Mouse (Mus musculus) lung, embryonic 15.5 days (tissue): ENCODE data around the gene Tent5a. TPM values are rescaled to one million over a fixed set of nuclear protein-coding genes. Genes with fewer than 3 reads are reported as not detected.

Experiments used
- ATAC-seq: fragments of 200-750 bp; cut with Nextera tagmentation; 2 replicates; pipeline ENCODE4 v1.8.0; 2017; ENCODE audit warnings: moderate number of reproducible peaks, borderline replicate concordance; ENCODE audit not compliant: low FRiP score, low TSS enrichment; ENCODE audit errors: extremely low read depth
- H3K27ac ChIP-seq: fragments of 300-500 bp; sonication (generic); 2 replicates; pipeline ENCODE4 v1.5.1; 2015; ENCODE audit warnings: moderate library complexity, mild to moderate bottlenecking, inconsistent platforms
- H3K27me3 ChIP-seq: fragments of 300-500 bp; sonication (generic); 2 replicates; pipeline ENCODE4 v1.6.1; 2015; ENCODE audit warnings: inconsistent platforms
- H3K36me3 ChIP-seq: fragments of 300-500 bp; sonication (generic); 2 replicates; pipeline ENCODE4 v1.6.1; 2015; ENCODE audit warnings: inconsistent platforms
- H3K4me1 ChIP-seq: fragments of 300-500 bp; sonication (generic); 2 replicates; pipeline ENCODE4 v1.6.1; 2015; ENCODE audit warnings: inconsistent platforms
- H3K4me2 ChIP-seq: fragments of 300-500 bp; sonication (generic); 2 replicates; pipeline ENCODE4 v1.6.1; 2015; ENCODE audit warnings: inconsistent platforms, mild to moderate bottlenecking, moderate library complexity
- H3K4me3 ChIP-seq: fragments of 300-500 bp; sonication (generic); 2 replicates; pipeline ENCODE4 v1.5.1; 2015; ENCODE audit warnings: mild to moderate bottlenecking, inconsistent platforms
- H3K9ac ChIP-seq: fragments of 300-500 bp; sonication (generic); 2 replicates; pipeline ENCODE4 v1.6.1; 2015; ENCODE audit warnings: inconsistent platforms
- H3K9me3 ChIP-seq: fragments of 300-500 bp; sonication (generic); 2 replicates; pipeline ENCODE4 v1.6.1; 2016; ENCODE audit warnings: inconsistent platforms
- WGBS: fragments of 180-500 bp; shearing (Covaris S2); methylation state at CpG from one replicate; pipeline ENCODE4 v1.1.7; 2015; 5-methylcytosine and 5-hydroxymethylcytosine counted together
- polyA plus RNA-seq: library from polyadenylated mRNA; unstranded; fragments of >200 nt; fragmentation: Nextera tagmentation; extraction: Ambion mirVana; gene quantifications from 2 replicates; pipeline ENCODE4 v1.2.1, GENCODE M21; 2015

Gene Tent5a
- polyA plus RNA-seq, 1 experiment from 2014 or later = 9.1 TPM

DNA sequence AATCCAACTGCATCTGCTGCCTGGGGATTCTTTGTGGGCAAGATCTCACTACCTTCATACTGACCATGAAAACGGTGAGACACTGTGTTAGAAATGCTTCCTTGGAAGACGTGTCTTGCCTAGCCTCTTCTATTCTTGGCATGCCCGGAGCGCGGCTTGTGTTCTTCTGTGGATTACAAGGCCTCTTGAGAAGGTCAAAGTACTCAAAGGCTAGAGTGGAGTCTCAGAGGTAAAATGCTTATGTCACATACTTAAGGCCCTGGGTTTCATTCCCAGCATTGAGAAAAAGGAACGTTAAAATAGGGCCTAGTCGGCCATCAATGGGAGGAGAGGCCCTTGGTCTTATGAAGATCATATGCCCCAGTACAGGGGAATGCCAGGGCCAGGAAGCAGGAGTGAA, 8.9 kb upstream of the Tent5a start:
- H3K27me3 ChIP-seq = no peaks in the 10 kb centered on the region
- WGBS = 66% methylated on average over 7 of the region's 7 CpGs
- no peak overlapping the region for H3K4me2 ChIP-seq
- no peaks in the 10 kb centered on the region for H3K9me3 ChIP-seq
- H3K27ac ChIP-seq = no peak overlapping the region
- H3K4me3 ChIP-seq = no peak overlapping the region
- ATAC-seq = no peak
- H3K36me3 ChIP-seq = no peaks in the 10 kb centered on the region
- H3K4me1 ChIP-seq = no peaks in the 10 kb centered on the region
- no peak overlapping the region for H3K9ac ChIP-seq

DNA sequence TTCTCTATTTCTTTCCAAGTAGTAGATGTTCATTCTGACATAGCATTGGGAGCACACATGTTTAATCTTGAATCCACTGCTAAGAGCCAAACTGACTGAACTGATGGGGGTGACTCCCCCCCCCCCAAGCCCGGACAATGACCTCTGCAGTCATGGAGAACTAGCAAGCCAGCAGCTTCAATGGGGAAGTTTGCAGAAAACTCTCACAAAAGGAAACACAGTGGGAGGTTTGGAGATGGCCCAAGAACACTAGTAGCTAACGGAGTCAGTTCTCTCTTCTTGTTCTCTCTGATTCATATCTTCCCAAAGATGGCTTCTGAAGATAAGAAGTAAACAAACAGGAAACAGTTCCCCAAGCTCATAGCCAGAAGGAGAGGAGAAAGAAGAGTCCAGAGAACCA, 4.4 kb upstream of the Tent5a start:
- Histone ChIP-seq H3K9me3 (no peaks in the 10 kb centered on the region), H3K9ac (no peak overlapping the region), H3K4me1 (0 out of 2 replicates have a peak, but pooled peaks cover 3% of the 10 kb centered on the region), H3K4me3 (no peak overlapping the region), H3K4me2 (no peak overlapping the region), H3K27me3 (no peaks in the 10 kb centered on the region), H3K36me3 (no peaks in the 10 kb centered on the region), H3K27ac (no peak overlapping the region)
- 51% methylated on average over 2 of the region's 2 CpGs for WGBS
- ATAC-seq = no peak

DNA sequence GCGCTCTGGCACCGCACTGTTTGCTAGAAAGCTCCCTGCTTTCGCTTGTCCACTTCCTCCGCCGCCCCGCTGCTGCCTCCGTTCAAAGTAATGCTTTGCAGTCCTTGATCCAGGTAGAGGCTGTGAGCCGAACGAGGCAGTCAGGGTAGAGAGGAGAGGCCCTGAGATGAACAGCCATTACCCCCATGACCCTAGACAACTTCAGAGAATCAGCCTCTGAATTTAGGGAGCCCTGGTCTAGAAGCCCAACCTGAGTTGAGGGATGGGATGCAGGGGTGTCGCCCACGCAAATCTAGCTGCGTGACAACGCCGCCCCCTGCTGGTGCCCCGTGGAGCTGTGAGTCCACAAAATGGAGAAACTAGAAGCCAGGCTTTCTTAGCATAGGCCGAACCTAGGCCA, 1.1 kb upstream of the Tent5a start:
- peak; percentile 49; the same call in 1 of the 2 replicates for ATAC-seq
- Histone ChIP-seq H3K9ac (peak overlapping the region; percentile 53), H3K36me3 (no peaks in the 10 kb centered on the region), H3K27me3 (peaks cover 6% of the 10 kb centered on the region; the same call in 1 of the 2 replicates), H3K4me3 (peak overlapping the region; percentile 67), H3K27ac (peak overlapping the region; percentile 69), H3K9me3 (no peaks in the 10 kb centered on the region), H3K4me2 (peak overlapping the region; percentile 92), H3K4me1 (peaks cover 7% of the 10 kb centered on the region; the same call in 1 of the 2 replicates)
- 1% methylated on average over 16 of the region's 16 CpGs for WGBS

DNA sequence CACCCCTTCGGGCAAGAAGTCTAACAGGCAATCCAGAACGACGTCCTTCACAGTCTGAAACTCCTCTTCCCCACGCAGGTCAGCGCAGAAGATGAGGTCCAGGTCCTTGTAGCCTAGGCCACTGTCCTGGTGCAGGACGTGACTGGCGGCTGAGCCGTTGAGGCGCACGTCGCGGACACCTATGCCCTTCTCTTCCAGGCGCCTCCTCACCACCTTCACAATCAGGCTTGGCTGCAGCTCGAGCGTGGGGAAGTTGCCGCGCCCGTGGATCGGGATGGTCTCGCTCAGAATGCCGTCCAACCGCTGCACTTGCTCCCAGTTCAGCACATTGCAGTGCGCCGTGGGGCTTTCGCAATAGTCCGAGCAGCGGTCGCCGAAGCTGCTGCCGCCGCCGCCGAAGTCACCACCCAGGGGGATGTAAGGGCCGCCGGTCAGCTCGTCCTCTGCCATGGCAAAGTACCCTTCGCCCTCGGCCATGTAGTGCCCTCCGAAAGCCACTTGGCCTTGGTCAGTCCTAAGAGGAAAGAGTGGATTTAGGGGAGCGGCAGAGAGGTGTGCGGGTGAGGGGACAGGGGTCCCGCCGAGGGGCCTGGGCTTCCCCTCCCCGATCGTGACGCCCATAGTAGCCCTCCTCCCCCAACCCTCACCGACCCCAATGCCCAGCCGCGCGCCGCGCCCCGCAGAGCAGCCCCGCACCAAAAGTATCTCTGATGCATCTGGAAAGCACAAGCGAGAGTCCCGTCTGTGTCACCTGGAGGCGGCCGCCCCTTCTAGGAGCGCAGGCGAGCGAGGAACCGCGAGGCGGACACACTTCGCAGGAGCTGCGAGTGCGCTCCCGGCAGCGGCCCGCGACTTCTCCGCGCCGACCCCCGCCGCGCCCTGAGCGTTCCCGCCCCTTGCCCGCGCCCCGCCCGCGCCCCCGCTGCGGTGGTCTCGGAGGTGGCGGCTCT, 581 bp downstream of the Tent5a start:
- under 1% methylated on average over 88 of the region's 88 CpGs for WGBS
- H3K9me3 ChIP-seq = no peaks in the 10 kb centered on the region
- H3K27me3 ChIP-seq = peaks cover 6% of the 10 kb centered on the region; the same call in 1 of the 2 replicates
- peak overlapping the region; percentile 92 for H3K4me2 ChIP-seq
- H3K4me1 ChIP-seq = peaks cover 7% of the 10 kb centered on the region; the same call in 1 of the 2 replicates
- ATAC-seq = peak; percentile 62
- H3K27ac ChIP-seq = peak overlapping the region; percentile 69
- H3K9ac ChIP-seq = peak overlapping the region; percentile 53
- no peaks in the 10 kb centered on the region for H3K36me3 ChIP-seq
- peak overlapping the region; percentile 67 for H3K4me3 ChIP-seq

DNA sequence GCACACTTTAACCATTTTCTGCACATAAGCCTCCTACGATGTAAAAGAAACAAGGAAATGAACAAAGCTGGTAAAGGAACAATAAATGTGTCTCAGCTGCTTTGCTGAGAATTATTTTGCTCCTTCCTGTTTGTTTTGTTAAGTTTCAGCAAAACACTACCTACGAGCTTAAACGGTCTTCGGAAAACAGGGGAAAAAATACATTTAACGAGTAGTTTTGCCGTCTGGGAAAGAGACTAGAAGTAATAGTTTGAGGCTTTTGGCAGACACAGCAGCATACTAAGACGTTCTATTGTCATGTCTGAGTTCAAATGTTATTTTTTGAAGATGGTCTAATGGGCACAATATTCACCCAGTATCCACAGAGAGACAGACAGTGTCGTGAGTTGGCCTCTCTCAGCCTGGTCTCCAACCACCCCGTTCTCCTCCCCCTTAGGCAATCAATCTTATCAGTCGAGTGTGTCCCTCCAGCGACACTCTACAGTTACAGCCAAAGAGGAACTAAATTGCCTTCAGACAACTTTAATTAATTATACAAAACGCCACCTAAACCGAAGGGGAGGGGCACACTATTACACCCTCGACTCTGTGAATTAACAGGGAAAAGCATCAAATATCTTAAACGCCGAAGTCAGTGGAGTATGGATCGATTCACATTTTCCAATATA, 1.8 kb downstream of the Tent5a start:
- Histone ChIP-seq H3K9me3 (no peaks in the 10 kb centered on the region), H3K4me3 (peak overlapping the region; percentile 67), H3K27me3 (peaks cover 6% of the 10 kb centered on the region; the same call in 1 of the 2 replicates), H3K4me1 (peaks cover 10% of the 10 kb centered on the region; the same call in 1 of the 2 replicates), H3K27ac (no peak overlapping the region), H3K36me3 (no peaks in the 10 kb centered on the region), H3K4me2 (peak overlapping the region; percentile 92), H3K9ac (peak overlapping the region; percentile 53; the same call in 1 of the 2 replicates)
- no peak for ATAC-seq
- WGBS = 21% methylated on average over 17 of the region's 17 CpGs

DNA sequence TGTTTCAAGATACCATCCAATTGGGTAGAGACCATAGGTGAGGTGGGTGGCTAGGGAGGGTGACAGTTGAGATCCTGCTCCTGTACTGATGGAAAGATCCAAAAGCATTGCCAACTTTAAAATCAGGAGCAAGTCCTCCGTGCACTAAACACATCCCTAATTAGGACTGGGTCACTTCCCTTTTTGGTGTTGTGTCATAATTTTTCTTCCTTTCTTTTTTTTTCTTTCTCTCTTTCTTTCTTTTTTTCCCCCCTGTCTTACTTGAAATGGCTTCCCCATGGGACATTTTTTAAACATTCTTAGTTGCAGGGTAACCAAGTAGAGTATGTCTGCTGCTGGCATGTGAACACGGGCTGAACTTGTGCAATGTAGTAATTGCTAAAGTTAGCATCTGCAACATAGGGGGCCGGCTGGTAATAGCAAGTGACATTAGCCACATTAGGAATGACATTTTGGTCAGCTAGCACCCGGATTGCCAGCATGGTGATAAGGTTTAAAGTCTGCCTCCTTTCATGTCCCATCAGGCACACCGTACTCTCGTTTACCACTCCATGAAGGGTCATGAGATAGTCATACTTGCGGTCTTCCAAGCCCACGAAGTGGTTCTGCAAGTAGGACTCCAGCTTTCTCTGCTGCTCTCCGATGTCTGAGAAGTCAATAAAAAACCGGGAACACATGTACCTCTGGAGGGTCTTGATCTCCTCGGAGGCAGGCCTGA, 2.8 kb downstream of the Tent5a start:
- Histone ChIP-seq H3K4me1 (peaks cover 12% of the 10 kb centered on the region; the same call in 1 of the 2 replicates), H3K9me3 (no peaks in the 10 kb centered on the region), H3K9ac (no peak overlapping the region), H3K27ac (no peak overlapping the region), H3K36me3 (no peaks in the 10 kb centered on the region), H3K4me3 (peak overlapping the region; percentile 67), H3K4me2 (peak overlapping the region; percentile 92), H3K27me3 (peaks cover 6% of the 10 kb centered on the region; the same call in 1 of the 2 replicates)
- WGBS = 49% methylated on average over 11 of the region's 11 CpGs
- no peak for ATAC-seq

DNA sequence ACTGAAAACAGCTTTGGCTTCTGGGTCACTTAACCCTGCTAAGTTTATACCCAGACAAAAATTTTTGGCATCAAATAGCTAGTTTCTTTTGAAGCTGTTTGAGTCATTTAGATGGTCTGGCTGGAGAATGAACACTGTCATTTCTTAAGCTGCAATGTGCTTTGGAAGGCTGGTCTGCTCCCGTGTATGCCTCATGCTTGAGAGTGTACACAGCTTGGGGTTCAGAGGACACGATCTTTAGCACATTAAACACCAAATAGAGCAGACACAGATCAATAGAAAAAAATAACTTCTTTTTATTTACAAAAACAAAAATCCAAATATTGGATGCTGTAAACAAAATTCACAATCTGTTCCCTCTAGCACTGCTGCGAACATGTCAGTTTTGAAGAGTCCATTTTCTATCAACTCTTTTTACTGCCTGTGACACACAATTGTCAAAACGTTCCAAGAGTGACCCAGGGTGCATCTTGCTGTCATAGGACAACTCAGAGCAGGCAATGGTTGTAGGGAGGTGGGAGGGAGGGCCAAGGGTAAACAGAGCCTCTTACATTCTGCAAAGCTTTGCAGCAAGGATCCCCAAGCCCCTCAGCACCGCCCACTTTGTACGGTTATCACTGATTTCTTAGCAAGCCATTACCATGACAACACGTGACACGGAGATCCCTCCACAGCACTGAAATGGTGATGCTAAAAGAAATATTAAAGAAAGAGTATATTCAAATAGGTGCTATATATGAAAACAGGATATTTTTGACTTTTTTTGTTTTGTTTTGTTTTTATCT, 6.8 kb downstream of the Tent5a start:
- Histone ChIP-seq H3K4me2 (no peak overlapping the region), H3K4me3 (no peak overlapping the region), H3K27me3 (0 out of 2 replicates have a peak, but pooled peaks cover under 1% of the 10 kb centered on the region), H3K36me3 (no peaks in the 10 kb centered on the region), H3K27ac (no peak overlapping the region), H3K4me1 (peaks cover 5% of the 10 kb centered on the region; the same call in 1 of the 2 replicates), H3K9me3 (no peaks in the 10 kb centered on the region), H3K9ac (no peak overlapping the region)
- WGBS = 47% methylated on average over 8 of the region's 8 CpGs
- no peak for ATAC-seq

DNA sequence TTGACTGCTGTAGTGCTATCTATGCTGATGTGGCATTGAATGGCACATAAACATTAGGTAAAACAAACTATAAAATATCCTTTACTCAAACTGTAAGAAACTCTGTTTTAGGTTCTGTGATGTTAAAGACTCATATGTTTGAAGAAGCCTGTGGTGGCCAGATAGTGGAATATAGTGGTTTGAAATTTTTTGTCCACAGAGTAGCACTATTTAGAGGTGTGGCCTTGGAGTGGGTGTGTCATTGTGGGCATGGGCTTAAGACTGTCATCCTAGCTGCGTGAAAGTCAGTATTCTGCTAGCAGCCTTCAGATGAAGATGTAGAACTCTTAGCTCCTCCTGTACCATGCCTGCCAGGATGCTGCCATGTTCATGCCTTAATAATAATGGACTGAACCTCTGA, 11.0 kb downstream of the Tent5a start:
- no peak overlapping the region for H3K4me3 ChIP-seq
- no peak overlapping the region for H3K4me2 ChIP-seq
- no peaks in the 10 kb centered on the region for H3K36me3 ChIP-seq
- no peak overlapping the region for H3K27ac ChIP-seq
- H3K9me3 ChIP-seq = no peaks in the 10 kb centered on the region
- no peaks in the 10 kb centered on the region for H3K27me3 ChIP-seq
- WGBS = 45% methylated on average over 1 of the region's 1 CpGs
- H3K9ac ChIP-seq = no peak overlapping the region
- H3K4me1 ChIP-seq = peaks cover 5% of the 10 kb centered on the region; the same call in 1 of the 2 replicates
- no peak for ATAC-seq

DNA sequence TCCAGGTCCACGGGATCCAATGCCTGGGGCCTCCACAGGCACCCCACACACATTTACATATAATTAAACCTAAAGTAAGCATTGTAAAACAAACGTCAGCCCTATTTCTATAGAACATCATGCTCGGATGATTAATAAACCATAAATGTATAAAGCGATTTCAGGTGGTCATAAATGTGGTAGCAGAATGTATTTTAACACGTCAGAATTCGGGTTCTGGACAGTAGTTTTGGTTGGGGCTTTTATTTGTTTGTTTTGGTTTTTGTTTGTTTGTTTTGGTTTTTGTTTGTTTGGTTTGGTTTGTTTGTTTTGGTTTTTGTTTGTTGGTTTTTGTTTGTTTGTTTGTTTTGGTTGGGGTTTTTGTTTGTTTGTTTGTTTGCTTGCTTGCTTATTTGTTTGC, 14.7 kb downstream of the Tent5a start, which contains the start of gene Gm11114:
TSS of gene Gm11114 (plus strand) at position 301 of the 400 bp plus-strand sequence.
- Histone ChIP-seq H3K27ac (no peak within 1 kb of the TSS), H3K36me3 (no peaks in the 10 kb centered on the region), H3K4me2 (no peak within 1 kb of the TSS), H3K9ac (no peak within 1 kb of the TSS), H3K4me1 (no peaks in the 10 kb centered on the region), H3K9me3 (no peaks in the 10 kb centered on the region), H3K27me3 (no peaks in the 10 kb centered on the region), H3K4me3 (no peak within 1 kb of the TSS)
- 85% methylated on average over 6 of the region's 6 CpGs for WGBS
- ATAC-seq = no peak

DNA sequence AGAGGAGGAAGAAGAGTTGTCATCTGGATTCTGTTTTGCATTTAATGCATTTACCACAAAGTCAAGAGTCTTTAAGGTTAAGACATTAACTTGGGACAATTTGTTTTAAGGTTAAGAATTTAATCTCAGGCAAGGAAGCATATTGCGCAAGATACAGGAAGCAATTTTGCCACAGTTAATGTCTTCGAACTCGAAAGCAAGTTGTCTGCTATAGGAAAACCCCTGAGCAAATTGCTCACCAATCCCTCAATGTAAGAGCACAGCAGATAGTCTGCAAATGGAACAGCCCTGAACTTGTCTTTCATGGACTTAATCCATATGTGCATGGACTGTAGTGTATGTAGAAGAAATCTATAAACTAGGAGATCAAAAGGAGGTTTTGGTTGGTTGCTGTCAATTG, 23.8 kb downstream of the Tent5a start:
- H3K4me3 ChIP-seq = no peak overlapping the region
- WGBS = 68% methylated on average over 3 of the region's 3 CpGs
- no peak overlapping the region for H3K4me2 ChIP-seq
- no peaks in the 10 kb centered on the region for H3K9me3 ChIP-seq
- H3K4me1 ChIP-seq = no peaks in the 10 kb centered on the region
- H3K9ac ChIP-seq = no peak overlapping the region
- no peaks in the 10 kb centered on the region for H3K27me3 ChIP-seq
- H3K27ac ChIP-seq = no peak overlapping the region
- no peaks in the 10 kb centered on the region for H3K36me3 ChIP-seq
- ATAC-seq = no peak

DNA sequence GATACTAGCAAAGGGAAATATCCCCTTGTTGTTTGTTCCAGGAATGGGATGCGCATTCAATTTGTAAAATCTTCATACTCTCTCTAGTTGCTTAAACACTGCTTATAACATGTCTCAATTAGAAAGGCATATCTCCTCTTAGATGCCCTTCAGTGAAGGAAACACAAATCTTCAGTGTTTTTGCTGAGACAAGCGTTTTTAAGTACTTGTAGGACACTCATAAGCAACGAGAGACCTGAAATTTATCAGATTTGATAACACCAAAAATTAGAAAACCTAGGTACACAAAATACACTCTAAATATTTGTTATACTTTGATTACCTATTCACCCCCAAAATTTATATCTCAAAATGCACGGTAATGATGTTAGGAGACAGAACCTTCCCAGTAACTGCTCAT, 24.3 kb downstream of the Tent5a start:
- Histone ChIP-seq H3K9ac (no peak overlapping the region), H3K4me2 (no peak overlapping the region), H3K4me1 (no peaks in the 10 kb centered on the region), H3K27me3 (no peaks in the 10 kb centered on the region), H3K9me3 (no peaks in the 10 kb centered on the region), H3K4me3 (no peak overlapping the region), H3K36me3 (no peaks in the 10 kb centered on the region), H3K27ac (no peak overlapping the region)
- ATAC-seq = no peak
- 68% methylated on average over 4 of the region's 4 CpGs for WGBS
